Mouse (Mus musculus) ES-Bruce4 (cell line): ENCODE results near the gene Mier3.

ENCODE experiments used
- EP300 ChIP-seq: IDR thresholded peaks from 2 replicates; pipeline ENCODE4 v1.6.1; 2011; ENCODE audit warnings: low read depth, low read length; ENCODE audit not compliant: insufficient read depth
- POLR2A ChIP-seq: IDR thresholded peaks from one replicate; pipeline ENCODE4 v1.8.1; 2011; ENCODE audit warnings: low read length; ENCODE audit not compliant: insufficient read depth

- TF ChIP-seq POLR2A (no peak), EP300 (no peak)
Observed at GRCm38 (mm10) chr13:111640319-111640718, 40.5 kb upstream of the Mier3 start.
